Mouse (Mus musculus) bone marrow, adult 2 months (tissue): Measurements from ENCODE around the gene Txlna.

ENCODE experiments used
- CTCF ChIP-seq: fragments of 200-500 bp; IDR thresholded peaks from 2 replicates; pipeline ENCODE4 v1.5.1; 2011; ENCODE audit warnings: low read length, control low read depth; ENCODE audit not compliant: control insufficient read depth, insufficient read depth
- POLR2A ChIP-seq: fragments of 200-500 bp; IDR thresholded peaks from 2 replicates; pipeline ENCODE4 v1.6.1; 2011; ENCODE audit warnings: low read depth, mild to moderate bottlenecking, control low read depth, low read length, borderline replicate concordance; ENCODE audit not compliant: control insufficient read depth

DNA sequence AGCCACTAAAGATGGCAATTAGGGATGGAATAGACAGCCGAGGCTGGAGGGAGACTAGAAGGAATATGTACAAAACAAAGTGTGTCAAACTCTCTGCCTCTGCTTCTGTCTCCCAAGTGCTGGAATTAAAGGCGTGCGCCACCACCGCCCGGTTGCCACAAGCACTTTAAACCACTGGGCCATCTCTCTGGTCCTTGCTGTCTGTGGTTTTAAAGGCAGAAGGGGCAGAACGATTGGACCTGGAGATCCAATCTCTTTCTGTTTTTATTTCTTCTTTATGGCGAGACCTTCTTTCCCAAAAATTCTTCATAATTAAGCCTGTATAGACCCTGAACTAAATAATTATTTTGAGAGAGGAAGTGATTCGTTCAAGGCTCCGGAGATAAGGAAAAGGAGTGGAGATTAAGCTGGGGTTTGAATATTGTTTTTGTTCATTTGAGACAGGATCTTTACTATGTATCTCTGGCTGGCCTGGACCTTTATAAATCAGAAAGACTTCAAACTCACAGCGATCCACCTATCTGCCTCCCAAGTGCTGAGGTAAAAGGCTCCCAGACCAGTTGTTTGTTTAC is 32.1 kb upstream of the Txlna start:
- TF ChIP-seq CTCF, result no peak
- no peak for TF ChIP-seq POLR2A
